Mouse (Mus musculus) spleen, adult 2 months (tissue): ENCODE results near the gene Hspg2. TPM values are rescaled to one million over a fixed set of nuclear protein-coding genes. Genes with fewer than 3 reads are reported as not detected.
"Not testable (repeated sequence)": the region's sequence is repeated elsewhere in the genome, so short reads cannot be mapped to it uniquely, and the experiment has no call there.

ENCODE experiments used
- DNase-seq, 2 experiments: peaks; one replicate each; pipeline versions ENCODE4 v3.0.0 to v3.0.0-alpha.2; 2012 to 2021; ENCODE audit warnings: low spot score in 2 of 2, low read depth in 1 of 2
- H3K27ac ChIP-seq: fragments of 200-500 bp; 2 replicates; pipeline ENCODE4 v1.5.1; 2012; ENCODE audit warnings: low read length, inconsistent platforms; ENCODE audit not compliant: insufficient read depth
- H3K27me3 ChIP-seq: fragments of 200-500 bp; 2 replicates; pipeline ENCODE4 v1.6.1; 2012; ENCODE audit warnings: mild to moderate bottlenecking, moderate library complexity, low read length, inconsistent platforms; ENCODE audit not compliant: control insufficient read depth, insufficient read depth
- H3K36me3 ChIP-seq: fragments of 200-500 bp; 2 replicates; pipeline ENCODE4 v1.6.1; 2012; ENCODE audit warnings: mild to moderate bottlenecking, low read length, inconsistent platforms; ENCODE audit not compliant: control insufficient read depth, insufficient read depth
- H3K4me1 ChIP-seq: fragments of 200-500 bp; 2 replicates; pipeline ENCODE4 v1.6.1; 2011; ENCODE audit warnings: inconsistent platforms; ENCODE audit not compliant: control insufficient read depth, insufficient read depth, insufficient read length
- H3K4me3 ChIP-seq: fragments of 200-500 bp; 2 replicates; pipeline ENCODE4 v1.5.1; 2011; ENCODE audit warnings: mild to moderate bottlenecking, inconsistent platforms; ENCODE audit not compliant: insufficient read depth, insufficient read length; ENCODE audit errors: extremely low read depth
- CTCF ChIP-seq: fragments of 200-500 bp; IDR thresholded peaks from 2 replicates; pipeline ENCODE4 v1.5.1; 2011; ENCODE audit warnings: mild to moderate bottlenecking, inconsistent platforms; ENCODE audit not compliant: insufficient read depth, insufficient read length, insufficient replicate concordance; ENCODE audit errors: extremely low read depth
- POLR2A ChIP-seq: fragments of 200-500 bp; IDR thresholded peaks from 2 replicates; pipeline ENCODE4 v1.6.1; 2011; ENCODE audit warnings: low read depth, low read length, inconsistent platforms
- WGBS: fragments of 180-500 bp; shearing (Covaris S2); methylation state at CpG from one replicate; pipeline ENCODE4 v1.1.7; 2018; 5-methylcytosine and 5-hydroxymethylcytosine counted together
- polyA plus RNA-seq: library from polyadenylated mRNA; depleted of rRNA; stranded (reverse); fragments of >200 nt; gene quantifications from 2 replicates; pipeline ENCODE4 v1.2.3, GENCODE M21; 2012

Gene Hspg2
- polyA plus RNA-seq, 1 experiment: 27.0 TPM

- H3K4me1 ChIP-seq: peaks cover 6% of the 10 kb centered on the region
- no peak overlapping the region for H3K4me3 ChIP-seq
- WGBS: 81% methylated on average over 2 of the region's 2 CpGs
- H3K27ac ChIP-seq: no peak overlapping the region
- DNase-seq: no peak
- no peaks in the 10 kb centered on the region for H3K36me3 ChIP-seq
- H3K27me3 ChIP-seq: no peaks in the 10 kb centered on the region
- TF ChIP-seq POLR2A (no peak), CTCF (no peak)
Observed at GRCm38 (mm10) chr4:137580299-137580698, 111.7 kb downstream of the Hspg2 start.

- WGBS: 73% methylated on average over 3 of the region's 3 CpGs
- H3K4me1 ChIP-seq: peaks cover 6% of the 10 kb centered on the region
- no peak overlapping the region for H3K27ac ChIP-seq
- H3K27me3 ChIP-seq: no peaks in the 10 kb centered on the region
- no peak overlapping the region for H3K4me3 ChIP-seq
- TF ChIP-seq CTCF: peak; percentile 52; the same call in 1 of the 2 replicates
- no peak for TF ChIP-seq POLR2A
- DNase-seq: peak in 1 of 2 experiments; percentile 40
- no peaks in the 10 kb centered on the region for H3K36me3 ChIP-seq
Observed at GRCm38 (mm10) chr4:137581815-137582214, 113.2 kb downstream of the Hspg2 start.

- not testable (repeated sequence) for H3K27me3 ChIP-seq, H3K4me3 ChIP-seq, H3K27ac ChIP-seq, DNase-seq, H3K36me3 ChIP-seq, H3K4me1 ChIP-seq
- 79% methylated on average over 2 of the region's 3 CpGs for WGBS
Observed at GRCm38 (mm10) chr4:137589095-137589494, 120.5 kb downstream of the Hspg2 start.

GRCm38 (mm10) chr4:137589586-137589985 lies 121.0 kb downstream of the Hspg2 start:
- Histone ChIP-seq H3K4me1 (no peaks in the 10 kb centered on the region), H3K27me3 (no peaks in the 10 kb centered on the region), H3K27ac (no peak overlapping the region), H3K4me3 (no peak overlapping the region), H3K36me3 (no peaks in the 10 kb centered on the region)
- DNase-seq: no peak
- 91% methylated on average over 3 of the region's 3 CpGs for WGBS
- no peak for TF ChIP-seq CTCF
- TF ChIP-seq POLR2A: no peak

- Histone ChIP-seq H3K4me3 (no peak overlapping the region), H3K36me3 (no peaks in the 10 kb centered on the region), H3K27me3 (no peaks in the 10 kb centered on the region), H3K27ac (no peak overlapping the region), H3K4me1 (peaks cover 5% of the 10 kb centered on the region; the same call in 1 of the 2 replicates)
- DNase-seq: no peak
- 86% methylated on average over 4 of the region's 4 CpGs for WGBS
- TF ChIP-seq POLR2A (no peak), CTCF (no peak)
Observed at GRCm38 (mm10) chr4:137590961-137591360, 122.4 kb downstream of the Hspg2 start.

GRCm38 (mm10) chr4:137593601-137594495 lies 125.3 kb downstream of the Hspg2 start, which contains the start of gene Usp48:
TSS of gene Usp48 (plus strand) at chr4:137593755.
- DNase-seq: peak; percentile 98 to 99
- WGBS: under 1% methylated on average over 92 of the region's 92 CpGs
- Histone ChIP-seq H3K27ac (peak within 1 kb of the TSS; percentile 98), H3K27me3 (no peaks in the 10 kb centered on the region), H3K4me1 (peaks cover 5% of the 10 kb centered on the region; the same call in 1 of the 2 replicates), H3K4me3 (peak within 1 kb of the TSS; percentile 92), H3K36me3 (no peaks in the 10 kb centered on the region)
- TF ChIP-seq CTCF (no peak), POLR2A (peak; percentile 91)
